Comparison of ENCODE assay signal across 24 mouse cellular contexts in genomic region chr17:83200469-83200868, GRCm38 (mm10). TPM values are rescaled to one million over a fixed set of nuclear protein-coding genes. Genes with fewer than 3 reads are reported as not detected.
DNase-seq lines count a peak whose midpoint lies in the region; ATAC-seq lines count a peak whose summit lies in the region.
"Had no signal": no experiment of that assay in that cellular context is flagged by ENCODE, and none has a peak within 500 bp of the region (broad histone marks: within the 10 kb centered on the region; RNA-seq: fewer than 3 reads in every experiment).

No protein-coding gene starts in this region.

- 74% methylated on average over 5 of the region's 5 CpGs for WGBS in heart, embryonic 10.5 days
- 66% methylated on average over 5 of the region's 5 CpGs for WGBS in midbrain, embryonic 12.5 days
- 58% methylated on average over 5 of the region's 5 CpGs for WGBS in midbrain, embryonic 16.5 days

- H3K27me3 ChIP-seq in heart, embryonic 10.5 days (ENCODE audit: insufficient read depth, poor library complexity, severe bottlenecking), result 0 out of 2 replicates have a peak, but pooled peaks cover 3% of the 10 kb centered on the region
- peaks cover 83% of the 10 kb centered on the region for H3K27me3 ChIP-seq in midbrain, embryonic 12.5 days
- no peaks in the 10 kb centered on the region for H3K27me3 ChIP-seq in midbrain, embryonic 16.5 days (ENCODE audit: control insufficient read depth, insufficient read depth, low read depth, low read length)
- H3K27me3 ChIP-seq: heart, embryonic 12.5 days; liver, embryonic 15.5 days; lung, embryonic 15.5 days had no signal

- DNase-seq in heart, embryonic 10.5 days (ENCODE audit: low spot score), result no peak
- DNase-seq in heart, postnatal 4 days, result no peak
- peak; percentile 55 for DNase-seq in retina, postnatal 1 day
- no peak for DNase-seq in retina, embryonic 14.5 days (ENCODE audit: low spot score)
- no peak for DNase-seq in adrenal gland, adult 2 months
- DNase-seq: adrenal gland, postnatal 36 days; cerebellum, adult 11 months; cerebellum, adult 9-11 months; gastrocnemius, postnatal 14 days; heart, adult 11 months; heart, postnatal 10 days; layer of hippocampus, adult 9-11 months; liver; lung, postnatal 36 days; right cerebral cortex, postnatal 14 days had no signal

- peaks cover 83% of the 10 kb centered on the region for H3K4me1 ChIP-seq in heart, embryonic 10.5 days
- peaks cover 30% of the 10 kb centered on the region for H3K4me1 ChIP-seq in midbrain, embryonic 12.5 days
- no peaks in the 10 kb centered on the region for H3K4me1 ChIP-seq in midbrain, embryonic 16.5 days (ENCODE audit: control insufficient read depth, insufficient read depth, low read length)
- H3K4me1 ChIP-seq: liver, embryonic 15.5 days; megakaryocyte, embryonic 14.5 days had no signal

- H3K4me2 ChIP-seq in midbrain, embryonic 12.5 days (replicated peaks), result no peak overlapping the region
- no peak overlapping the region for H3K4me2 ChIP-seq in midbrain, embryonic 16.5 days (ENCODE audit: low read length)
- H3K4me2 ChIP-seq: heart, embryonic 12.5 days; liver, embryonic 15.5 days; lung, embryonic 15.5 days had no signal

- no peaks in the 10 kb centered on the region for H3K36me3 ChIP-seq in heart, embryonic 10.5 days
- no peaks in the 10 kb centered on the region for H3K36me3 ChIP-seq in midbrain, embryonic 12.5 days
- no peaks in the 10 kb centered on the region for H3K36me3 ChIP-seq in midbrain, embryonic 16.5 days (ENCODE audit: control insufficient read depth, insufficient read depth, low read length)
- H3K36me3 ChIP-seq: heart, embryonic 12.5 days; liver, embryonic 15.5 days; lung, embryonic 15.5 days had no signal

- ATAC-seq in midbrain, embryonic 12.5 days (ENCODE audit: low FRiP score, low read depth), result peak; percentile 50; the same call in 1 of the 2 replicates
- ATAC-seq in midbrain, embryonic 16.5 days, result no peak
- ATAC-seq: forebrain, embryonic 14.5 days; intestine, postnatal 0 days had no signal

- H3K27ac ChIP-seq in heart, embryonic 10.5 days, result peak overlapping the region; percentile 77
- no peak overlapping the region for H3K27ac ChIP-seq in midbrain, embryonic 12.5 days (replicated peaks)
- no peak overlapping the region for H3K27ac ChIP-seq in midbrain, embryonic 16.5 days (ENCODE audit: low read length)
- H3K27ac ChIP-seq: liver, embryonic 15.5 days; lung, embryonic 15.5 days had no signal

- H3K9me3 ChIP-seq in heart, embryonic 10.5 days, result no peaks in the 10 kb centered on the region
- H3K9me3 ChIP-seq in midbrain, embryonic 12.5 days, result no peaks in the 10 kb centered on the region
- no peaks in the 10 kb centered on the region for H3K9me3 ChIP-seq in midbrain, embryonic 16.5 days (replicated peaks; ENCODE audit: control insufficient read depth, low read length, poor library complexity, severe bottlenecking)
- H3K9me3 ChIP-seq: heart, embryonic 12.5 days; liver, embryonic 15.5 days; lung, embryonic 15.5 days; megakaryocyte, embryonic 14.5 days had no signal

- H3K9ac ChIP-seq in midbrain, embryonic 12.5 days (replicated peaks), result no peak overlapping the region
- no peak overlapping the region for H3K9ac ChIP-seq in midbrain, embryonic 16.5 days (ENCODE audit: low read depth, low read length)
- H3K9ac ChIP-seq: heart, embryonic 12.5 days; liver, embryonic 15.5 days; lung, embryonic 15.5 days had no signal

- H3K4me3 ChIP-seq in heart, embryonic 10.5 days, result no peak overlapping the region
- H3K4me3 ChIP-seq in midbrain, embryonic 12.5 days, result no peak overlapping the region
- no peak overlapping the region for H3K4me3 ChIP-seq in midbrain, embryonic 16.5 days (ENCODE audit: low read depth, low read length)
- H3K4me3 ChIP-seq: heart, embryonic 12.5 days; liver, embryonic 15.5 days; lung, embryonic 15.5 days; megakaryocyte, embryonic 14.5 days had no signal

RNA-seq across cellular contexts. Expression of gene Pkdcc, which starts 14.6 kb away (rescaled TPM):
- 13.8 and 27.4 TPM in 2 replicates for polyA plus RNA-seq in heart, embryonic 10.5 days (2016; fragmentation: Nextera tagmentation; extraction: Ambion mirVana)
- 10 to 100 TPM; 68.1 to 76.6 TPM for total RNA-seq in heart, postnatal 4 days (2021)
- polyA plus RNA-seq in midbrain, embryonic 12.5 days (2016; fragmentation: Nextera tagmentation; extraction: Ambion mirVana), result 4.1 and 6.6 TPM in 2 replicates
- polyA plus RNA-seq in midbrain, embryonic 16.5 days (2015; fragmentation: Nextera tagmentation; extraction: Ambion mirVana), result 3.9 and 4.3 TPM in 2 replicates
- 10 to 100 TPM; 48.7 to 77.8 TPM for total RNA-seq in adrenal gland, adult 2 months (2021)
- polyA plus RNA-seq in adrenal gland, adult 2 months (2012; rRNA removed), result 437 and 633 TPM in 2 replicates
- total RNA-seq: common myeloid progenitor, adult 5-6 weeks had no signal

Comparison
In these comparisons a context has a peak if more than half of its experiments do, and no peak if none do; other contexts are left out.
1. RNA of gene Pkdcc, which starts 14.6 kb away (polyA plus RNA-seq): 437 to 633 TPM in adrenal gland, adult 2 months; 13.8 to 27.4 TPM in heart, embryonic 10.5 days, 4.1 to 6.6 TPM in midbrain, embryonic 12.5 days and 3.9 to 4.3 TPM in midbrain, embryonic 16.5 days; every median in the first group is over 10 times any median in the second.